Mouse (Mus musculus): ENCODE measurements around the gene Sema3g. TPM values are rescaled to one million over a fixed set of nuclear protein-coding genes. Genes with fewer than 3 reads are reported as not detected.
A peak's percentile ranks its signal among the peaks of the same experiment; 100 is the strongest.

Gene Sema3g
- total and polyA plus RNA-seq, 2 experiments from 2014 or later = 0.31 to 3.7 TPM

DNA sequence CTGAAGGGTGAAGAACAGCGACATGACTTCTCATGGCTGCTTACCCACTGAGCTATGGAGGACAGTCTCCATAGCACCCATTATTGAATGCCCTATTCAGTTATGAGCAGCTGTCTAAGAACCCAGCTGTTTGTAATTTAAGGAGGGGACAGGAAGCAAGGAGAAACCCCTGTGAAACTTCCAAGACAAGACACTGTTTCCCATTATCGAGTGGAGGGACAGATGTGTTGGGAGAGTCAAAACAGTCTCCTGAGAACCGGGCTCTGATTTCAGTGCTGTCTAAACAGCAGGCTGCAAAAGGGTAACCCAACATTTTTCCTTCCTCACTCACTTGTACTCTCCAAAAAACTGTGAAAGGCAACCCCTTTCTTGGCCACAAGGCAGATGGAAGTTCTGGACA is 22.9 kb downstream of the Sema3g start:
- H3K27me3 ChIP-seq (ENCODE audit: insufficient read depth, low read length) = no peaks in the 10 kb centered on the region
- no peaks in the 10 kb centered on the region for H3K9me3 ChIP-seq (ENCODE audit: low read length)
- H3K27ac ChIP-seq (ENCODE audit: low read depth, low read length) = no peak overlapping the region
- no peak for TF ChIP-seq CTCF (IDR thresholded peaks at IDR 0.05; ENCODE audit: low read depth)
- H3K4me2 ChIP-seq (ENCODE audit: low read depth) = no peak overlapping the region
- WGBS = 89% methylated on average over 3 of the region's 3 CpGs
- DNase-seq = no peak
- H3K4me1 ChIP-seq (ENCODE audit: insufficient read depth) = no peaks in the 10 kb centered on the region
- ATAC-seq = no peak
- no peak overlapping the region for H3K9ac ChIP-seq
- no peaks in the 10 kb centered on the region for H3K36me3 ChIP-seq (ENCODE audit: insufficient read depth)
- no peak overlapping the region for H3K4me3 ChIP-seq (ENCODE audit: low read depth, low read length)

DNA sequence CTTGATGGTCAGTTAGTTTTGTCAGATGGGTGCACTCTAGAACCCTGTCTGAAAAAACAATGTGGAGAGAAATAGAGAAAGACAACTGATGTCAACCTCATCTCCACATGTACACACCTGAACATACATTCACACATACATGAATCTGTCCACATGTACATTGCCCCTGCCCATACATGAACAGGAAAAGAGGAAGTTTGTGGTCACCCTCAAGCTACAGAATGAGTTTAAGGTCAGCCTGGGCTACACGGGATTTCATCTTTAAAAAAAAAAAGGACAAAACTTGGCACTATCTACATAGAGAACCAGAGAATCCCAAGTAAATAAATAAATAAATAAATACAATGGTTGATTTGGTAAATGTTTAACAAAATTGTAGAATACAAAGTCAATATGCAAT is 27.1 kb downstream of the Sema3g start:
- H3K27ac ChIP-seq (ENCODE audit: low read depth, low read length) = no peak overlapping the region
- no peak for TF ChIP-seq CTCF (IDR thresholded peaks at IDR 0.05; ENCODE audit: low read depth)
- no peaks in the 10 kb centered on the region for H3K36me3 ChIP-seq (ENCODE audit: insufficient read depth)
- H3K9me3 ChIP-seq (ENCODE audit: low read length) = no peaks in the 10 kb centered on the region
- H3K4me2 ChIP-seq (ENCODE audit: low read depth) = no peak overlapping the region
- ATAC-seq (no peak), DNase-seq (no peak)
- H3K27me3 ChIP-seq (ENCODE audit: insufficient read depth, low read length) = no peaks in the 10 kb centered on the region
- WGBS = 70% methylated on average over 1 of the region's 1 CpGs
- no peak overlapping the region for H3K4me3 ChIP-seq (ENCODE audit: low read depth, low read length)
- H3K4me1 ChIP-seq (ENCODE audit: insufficient read depth) = no peaks in the 10 kb centered on the region
- no peak overlapping the region for H3K9ac ChIP-seq

DNA sequence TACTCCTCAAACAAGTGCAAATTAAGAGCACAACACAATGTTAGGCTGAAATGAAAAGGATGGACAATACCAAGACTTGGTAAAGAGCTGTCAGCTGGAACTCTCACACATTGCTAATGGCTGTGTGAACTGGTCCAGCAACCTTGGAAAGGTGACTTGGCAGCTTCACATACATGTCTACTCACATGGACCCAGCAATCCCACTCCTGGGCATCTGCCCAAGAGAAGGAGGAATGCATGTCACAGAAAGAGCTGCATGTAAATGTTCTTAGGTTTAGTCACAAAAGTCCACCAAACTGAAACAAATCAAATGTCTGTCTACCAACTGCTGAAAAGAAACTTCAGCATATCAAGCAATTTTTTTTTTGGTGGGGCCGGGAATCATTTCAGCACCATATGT is 28.3 kb downstream of the Sema3g start:
- Histone ChIP-seq H3K9me3 (ENCODE audit: low read length) (no peaks in the 10 kb centered on the region), H3K4me1 (ENCODE audit: insufficient read depth) (no peaks in the 10 kb centered on the region), H3K9ac (no peak overlapping the region), H3K36me3 (ENCODE audit: insufficient read depth) (no peaks in the 10 kb centered on the region), H3K27ac (ENCODE audit: low read depth, low read length) (no peak overlapping the region), H3K27me3 (ENCODE audit: insufficient read depth, low read length) (no peaks in the 10 kb centered on the region), H3K4me2 (ENCODE audit: low read depth) (no peak overlapping the region), H3K4me3 (ENCODE audit: low read depth, low read length) (no peak overlapping the region)
- DNase-seq (no peak), ATAC-seq (no peak)
- 74% methylated on average over 1 of the region's 1 CpGs for WGBS
- no peak for TF ChIP-seq CTCF (IDR thresholded peaks at IDR 0.05; ENCODE audit: low read depth)

DNA sequence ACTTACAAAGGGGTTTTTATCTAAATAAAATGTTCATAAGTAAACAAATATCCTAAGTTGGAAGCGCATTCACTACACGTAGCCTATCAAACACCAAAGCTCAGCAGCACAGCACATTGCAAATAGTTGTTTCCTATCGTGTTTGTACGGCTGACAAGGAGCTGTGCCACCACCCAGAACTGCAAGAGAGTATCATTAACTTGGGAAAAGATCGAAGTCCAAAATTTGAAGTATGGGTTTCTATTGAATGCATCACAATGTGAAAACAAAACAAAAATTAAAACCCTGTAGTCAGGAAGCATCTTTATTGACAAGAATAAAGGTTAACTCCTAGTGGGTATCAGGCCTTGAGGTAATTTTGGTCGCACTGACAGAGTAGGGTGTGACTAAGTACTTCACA is 30.7 kb downstream of the Sema3g start:
- H3K4me2 ChIP-seq (ENCODE audit: low read depth) = no peak overlapping the region
- no peaks in the 10 kb centered on the region for H3K4me1 ChIP-seq (ENCODE audit: insufficient read depth)
- DNase-seq = no peak
- H3K36me3 ChIP-seq (ENCODE audit: insufficient read depth) = peaks cover 2% of the 10 kb centered on the region; the same call in 1 of the 2 replicates
- no peak for TF ChIP-seq CTCF (IDR thresholded peaks at IDR 0.05; ENCODE audit: low read depth)
- H3K27ac ChIP-seq (ENCODE audit: low read depth, low read length) = no peak overlapping the region
- WGBS = 92% methylated on average over 6 of the region's 6 CpGs
- no peak for ATAC-seq
- H3K4me3 ChIP-seq (ENCODE audit: low read depth, low read length) = no peak overlapping the region
- no peak overlapping the region for H3K9ac ChIP-seq
- no peaks in the 10 kb centered on the region for H3K9me3 ChIP-seq (ENCODE audit: low read length)
- H3K27me3 ChIP-seq (ENCODE audit: insufficient read depth, low read length) = no peaks in the 10 kb centered on the region

DNA sequence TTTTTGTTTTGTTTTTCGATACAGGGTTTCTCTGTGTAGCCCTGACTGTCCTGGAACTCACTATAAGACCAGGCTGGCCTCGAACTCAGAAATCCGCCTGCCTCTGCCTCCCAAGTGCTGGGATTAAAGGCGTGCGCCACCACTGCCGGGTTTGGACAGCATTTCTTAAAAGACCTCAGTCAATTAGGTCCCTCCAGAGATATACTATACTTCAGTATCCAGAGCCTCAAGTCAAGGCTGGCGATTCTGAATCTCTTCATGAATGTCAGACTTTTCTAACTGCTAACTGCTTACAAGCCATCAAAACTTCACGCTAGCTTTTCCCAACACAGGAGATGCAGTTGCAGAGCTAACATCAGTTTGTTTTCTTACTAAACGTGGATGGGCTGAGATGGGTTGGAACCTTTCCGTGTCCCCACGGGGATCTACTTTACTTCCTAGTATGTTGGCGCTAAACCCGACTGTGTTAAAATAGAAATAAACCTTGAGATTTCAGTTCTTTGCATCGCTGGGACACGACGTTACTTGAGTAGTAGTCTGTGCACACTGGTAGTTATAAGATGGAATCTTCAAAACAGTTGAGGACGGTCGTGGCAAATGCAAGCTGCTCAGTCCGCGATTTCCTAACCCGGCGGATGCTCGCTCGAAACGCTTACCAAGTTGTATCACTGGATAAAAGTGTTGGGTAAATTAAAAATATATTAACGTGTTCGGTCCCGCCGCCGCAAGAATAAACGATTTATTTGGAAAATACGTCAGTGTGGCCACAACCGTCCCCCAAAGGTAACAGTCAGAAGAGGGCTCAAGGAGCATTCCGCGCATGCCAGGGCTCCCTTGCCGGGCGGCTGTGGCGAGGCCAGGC is 32.8 kb downstream of the Sema3g start:
- 20% methylated on average over 38 of the region's 38 CpGs for WGBS
- TF ChIP-seq CTCF (IDR thresholded peaks at IDR 0.05; ENCODE audit: low read depth) = no peak
- DNase-seq (no peak), ATAC-seq (peak; percentile 32)
- H3K9me3 ChIP-seq (ENCODE audit: low read length) = no peaks in the 10 kb centered on the region
- peaks cover 23% of the 10 kb centered on the region for H3K36me3 ChIP-seq (ENCODE audit: insufficient read depth)
- H3K27me3 ChIP-seq (ENCODE audit: insufficient read depth, low read length) = no peaks in the 10 kb centered on the region
- peak overlapping the region; percentile 100 for H3K4me3 ChIP-seq (ENCODE audit: low read depth, low read length)
- peak overlapping the region; percentile 68 for H3K4me2 ChIP-seq (ENCODE audit: low read depth)
- H3K4me1 ChIP-seq (ENCODE audit: insufficient read depth) = no peaks in the 10 kb centered on the region
- peak overlapping the region; percentile 98 for H3K9ac ChIP-seq
- H3K27ac ChIP-seq (ENCODE audit: low read depth, low read length) = peak overlapping the region; percentile 88

DNA sequence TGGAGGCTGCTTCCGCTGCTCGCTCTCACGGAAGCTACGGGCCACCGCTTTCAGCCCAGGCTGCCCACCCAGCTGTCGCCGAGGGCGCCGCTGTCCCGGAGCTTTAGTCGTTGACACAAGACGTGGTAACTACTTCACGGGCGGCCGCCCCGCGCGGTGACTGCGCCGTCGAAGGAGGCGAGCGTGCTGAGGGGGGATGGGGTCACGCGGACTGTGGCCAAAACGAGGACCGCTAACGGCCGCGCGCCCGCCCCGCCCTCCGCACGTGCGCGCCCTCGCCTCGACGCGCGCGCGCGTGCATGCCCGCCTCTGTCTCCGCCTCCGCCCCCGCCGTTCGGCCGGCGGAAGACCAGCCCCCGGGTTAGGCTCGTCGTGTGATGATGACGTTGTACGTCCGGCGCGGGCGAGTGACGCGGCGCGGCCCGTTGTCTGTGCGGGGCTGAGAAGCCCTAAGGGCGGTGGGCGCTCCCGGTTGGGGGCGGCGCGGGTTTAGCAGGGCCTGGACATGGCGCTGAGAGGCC is 33.5 kb downstream of the Sema3g start, which contains the start of the genes Phf7 and Bap1:
Phf7 (minus strand) TSS at position 234 of the 521 bp plus-strand sequence.
Bap1 (plus strand) TSS at position 367 of the 521 bp plus-strand sequence.
- TF ChIP-seq CTCF (IDR thresholded peaks at IDR 0.05; ENCODE audit: low read depth) = 0 out of 2 replicates have a peak, but pooled peaks have one; percentile 24
- WGBS = under 1% methylated on average over 60 of the region's 75 CpGs
- peak within 1 kb of the TSS; percentile 98 for H3K9ac ChIP-seq
- H3K4me3 ChIP-seq (ENCODE audit: low read depth, low read length) = peak within 1 kb of the TSS; percentile 100
- peak; percentile 97 for ATAC-seq
- no peaks in the 10 kb centered on the region for H3K9me3 ChIP-seq (ENCODE audit: low read length)
- H3K36me3 ChIP-seq (ENCODE audit: insufficient read depth) = peaks cover 30% of the 10 kb centered on the region
- peak within 1 kb of the TSS; percentile 88 for H3K27ac ChIP-seq (ENCODE audit: low read depth, low read length)
- peak within 1 kb of the TSS; percentile 76 for H3K4me2 ChIP-seq (ENCODE audit: low read depth)
- peak; percentile 98 for DNase-seq
- H3K27me3 ChIP-seq (ENCODE audit: insufficient read depth, low read length) = no peaks in the 10 kb centered on the region
- H3K4me1 ChIP-seq (ENCODE audit: insufficient read depth) = no peaks in the 10 kb centered on the region

DNA sequence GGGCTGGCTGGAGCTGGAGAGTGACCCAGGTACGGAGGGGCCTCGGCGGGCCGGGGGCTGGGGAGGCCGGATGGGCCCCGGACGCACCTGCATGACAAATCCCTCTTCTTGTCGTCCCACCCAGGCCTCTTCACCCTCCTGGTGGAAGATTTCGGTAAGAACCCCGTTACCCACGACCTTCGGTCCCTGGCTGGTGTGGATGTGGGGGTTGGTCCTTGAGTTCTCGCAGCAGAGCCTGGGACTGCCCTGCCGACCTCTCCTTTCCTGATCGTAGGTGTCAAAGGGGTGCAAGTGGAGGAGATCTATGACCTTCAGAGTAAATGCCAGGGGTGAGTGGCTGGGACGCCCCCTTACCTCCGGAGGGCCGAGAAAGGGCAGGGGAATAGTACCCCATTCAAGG is 34.0 kb downstream of the Sema3g start:
- peak overlapping the region; percentile 98 for H3K9ac ChIP-seq
- TF ChIP-seq CTCF (IDR thresholded peaks at IDR 0.05; ENCODE audit: low read depth) = no peak
- no peaks in the 10 kb centered on the region for H3K27me3 ChIP-seq (ENCODE audit: insufficient read depth, low read length)
- ATAC-seq (peak; percentile 36), DNase-seq (no peak)
- H3K4me2 ChIP-seq (ENCODE audit: low read depth) = peak overlapping the region; percentile 76
- H3K4me1 ChIP-seq (ENCODE audit: insufficient read depth) = no peaks in the 10 kb centered on the region
- 1% methylated on average over 18 of the region's 18 CpGs for WGBS
- H3K9me3 ChIP-seq (ENCODE audit: low read length) = no peaks in the 10 kb centered on the region
- peak overlapping the region; percentile 100 for H3K4me3 ChIP-seq (ENCODE audit: low read depth, low read length)
- peaks cover 34% of the 10 kb centered on the region for H3K36me3 ChIP-seq (ENCODE audit: insufficient read depth)
- H3K27ac ChIP-seq (ENCODE audit: low read depth, low read length) = peak overlapping the region; percentile 88

Measured in forebrain, postnatal 0 days (tissue).